Mouse (Mus musculus) heart, adult 2 months (tissue): ENCODE data around the gene Xrcc1.

Experiments used
- CTCF ChIP-seq: fragments of 200-600 bp; IDR thresholded peaks from 2 replicates; pipeline ENCODE4 v1.8.1; 2022; ENCODE audit warnings: antibody characterized with exemption, mild to moderate bottlenecking, moderate library complexity
- EP300 ChIP-seq: fragments of 200-500 bp; IDR thresholded peaks from 2 replicates; pipeline ENCODE4 v1.6.1; 2011; ENCODE audit warnings: low read depth, low read length, control low read depth; ENCODE audit not compliant: insufficient read depth
- POLR2A ChIP-seq: fragments of 200-500 bp; IDR thresholded peaks from 2 replicates; pipeline ENCODE4 v1.6.1; 2011; ENCODE audit warnings: mild to moderate bottlenecking, low read depth, low read length, control low read depth; ENCODE audit not compliant: insufficient read depth

- TF ChIP-seq CTCF = no peak
- TF ChIP-seq POLR2A = no peak
- no peak for TF ChIP-seq EP300
These were observed 40.7 kb downstream of the Xrcc1 start for GRCm38 (mm10) chr7:24586828-24587227.
